Mouse (Mus musculus): ENCODE measurements around the gene Hist1h2bb.
A peak's percentile ranks its signal among the peaks of the same experiment; 100 is the strongest.
"Not testable (repeated sequence)": the region's sequence is repeated elsewhere in the genome, so short reads cannot be mapped to it uniquely, and the experiment has no call there.

Hist1h2bb gene

GRCm38 (mm10) chr13:23749563-23750121, 3.1 kb downstream of the Hist1h2bb start:
- no peak for DNase-seq (ENCODE audit: low read depth)

- not testable (repeated sequence) for DNase-seq (ENCODE audit: low read depth)
These were observed 4.4 kb downstream of the Hist1h2bb start, which contains the start of gene Hist1h2ab for GRCm38 (mm10) chr13:23750839-23751477. TSS of gene Hist1h2ab (plus strand) at chr13:23751126.

GRCm38 (mm10) chr13:23751478-23751956, 5.0 kb downstream of the Hist1h2bb start:
- no peak for DNase-seq (ENCODE audit: low read depth)

GRCm38 (mm10) chr13:23752067-23752741, 5.7 kb downstream of the Hist1h2bb start, which contains the start of gene Hist1h3b:
TSS of gene Hist1h3b (plus strand) at chr13:23752267.
- peak; percentile 89 for DNase-seq (ENCODE audit: low read depth)

- no peak for DNase-seq (ENCODE audit: low read depth)
These were observed 6.2 kb downstream of the Hist1h2bb start for GRCm38 (mm10) chr13:23752742-23753172.

- DNase-seq (ENCODE audit: low read depth), result no peak
These were observed 7.0 kb downstream of the Hist1h2bb start for GRCm38 (mm10) chr13:23753314-23754078.

- no peak for DNase-seq (ENCODE audit: low read depth)
These were observed 8.5 kb downstream of the Hist1h2bb start for GRCm38 (mm10) chr13:23755000-23755399.

GRCm38 (mm10) chr13:23756790-23757189, 10.3 kb downstream of the Hist1h2bb start, which contains the start of gene Hist1h4b:
TSS of gene Hist1h4b (plus strand) at chr13:23757013.
- peak; percentile 95 for DNase-seq (ENCODE audit: low read depth)

- DNase-seq (ENCODE audit: low read depth), result no peak
These were observed 10.8 kb downstream of the Hist1h2bb start for GRCm38 (mm10) chr13:23757211-23757773.

- DNase-seq (ENCODE audit: low read depth), result no peak
These were observed 11.4 kb downstream of the Hist1h2bb start for GRCm38 (mm10) chr13:23757921-23758320.

- DNase-seq (ENCODE audit: low read depth), result no peak
These were observed 12.8 kb downstream of the Hist1h2bb start for GRCm38 (mm10) chr13:23759251-23759771.

GRCm38 (mm10) chr13:23759916-23760239, 13.3 kb downstream of the Hist1h2bb start:
- no peak for DNase-seq (ENCODE audit: low read depth)

- DNase-seq (ENCODE audit: low read depth), result no peak
These were observed 13.9 kb downstream of the Hist1h2bb start for GRCm38 (mm10) chr13:23760240-23760971.

- peak; percentile 99 for DNase-seq (ENCODE audit: low read depth)
These were observed 14.7 kb downstream of the Hist1h2bb start, which contains the start of gene Hist1h4a for GRCm38 (mm10) chr13:23760972-23761864. TSS of gene Hist1h4a (minus strand) at chr13:23761230.

GRCm38 (mm10) chr13:23761871-23762821, 15.6 kb downstream of the Hist1h2bb start, which contains the start of gene Hist1h3a:
TSS of gene Hist1h3a (minus strand) at chr13:23762386.
- not testable (repeated sequence) for DNase-seq (ENCODE audit: low read depth)

- DNase-seq (ENCODE audit: low read depth), result no peak
These were observed 16.7 kb downstream of the Hist1h2bb start for GRCm38 (mm10) chr13:23763242-23763585.

- no peak for DNase-seq (ENCODE audit: low read depth)
These were observed 17.2 kb downstream of the Hist1h2bb start, which contains the start of gene Hist1h1a for GRCm38 (mm10) chr13:23763586-23764323. TSS of gene Hist1h1a (plus strand) at chr13:23763666.
